Mouse (Mus musculus): ENCODE measurements at regions not wholly inside any gene's neighbourhood (a gene's known extent, or its start where the extent isn't known, plus 50 kb on each side); places are given as distances from the start of the nearest gene placed in this dataset.

DNA sequence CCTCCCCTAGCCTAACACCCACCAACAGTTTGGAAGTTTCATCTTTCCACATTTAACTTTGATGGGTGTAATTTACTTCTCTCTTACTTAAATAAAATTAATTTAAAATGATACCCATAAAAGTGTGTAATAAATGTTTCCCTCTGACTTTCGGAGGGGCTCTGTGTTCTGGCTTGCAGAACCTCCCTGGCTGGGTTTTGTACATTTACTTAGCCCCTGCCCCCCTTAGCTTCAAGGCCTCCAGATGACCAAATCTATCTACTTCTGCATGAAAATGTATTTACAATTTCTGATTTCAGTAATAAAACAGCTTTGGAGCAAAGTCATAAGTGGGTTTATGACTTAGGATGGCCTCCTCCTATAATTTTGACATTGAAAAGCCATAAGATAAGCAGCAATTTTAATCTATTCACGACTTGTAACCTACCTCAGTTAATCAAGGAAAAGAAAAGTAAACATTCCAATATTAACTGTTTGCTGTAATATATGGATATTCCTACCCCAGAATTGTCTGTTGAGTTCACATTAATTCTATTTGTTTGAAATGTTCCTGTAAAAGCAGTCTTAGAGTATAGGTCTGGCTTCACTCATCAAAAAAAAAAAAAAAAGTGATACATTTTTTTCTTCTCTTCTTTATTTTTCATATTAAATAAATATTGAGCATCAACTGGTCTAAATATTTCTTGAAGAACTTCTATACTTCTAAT is 147.2 kb upstream of the Cxadr start:
- no peak for ATAC-seq (ENCODE audit: low FRiP score, low read depth)
- WGBS: 79% methylated on average over 2 of the region's 2 CpGs

DNA sequence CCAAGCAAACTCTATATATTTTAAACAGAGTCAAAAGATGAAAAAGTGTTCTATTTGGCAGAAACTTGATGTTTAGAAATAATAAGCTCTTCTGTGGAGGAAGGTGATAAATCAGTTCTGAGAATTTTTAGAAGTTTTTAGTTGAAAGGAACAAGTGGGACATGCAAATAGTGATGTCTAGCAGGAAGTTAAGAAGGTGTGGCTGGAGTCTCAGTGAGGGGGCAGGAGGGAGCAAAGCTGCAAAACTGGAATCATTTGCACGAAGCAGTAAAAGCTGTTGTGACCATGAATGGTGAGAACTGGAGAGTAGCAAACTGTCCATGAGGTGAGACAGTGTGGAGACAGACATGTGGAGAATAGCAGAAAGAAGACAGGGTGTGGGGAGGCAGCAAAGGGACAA is 157.1 kb upstream of the Cxadr start:
- Histone ChIP-seq H3K9ac (no peak overlapping the region), H3K36me3 (no peaks in the 10 kb centered on the region), H3K4me1 (replicated peaks) (no peaks in the 10 kb centered on the region), H3K27ac (replicated peaks) (no peak overlapping the region), H3K4me3 (no peak overlapping the region), H3K9me3 (no peaks in the 10 kb centered on the region), H3K27me3 (no peaks in the 10 kb centered on the region), H3K4me2 (no peak overlapping the region)
- 73% methylated on average over 1 of the region's 1 CpGs for WGBS
- ATAC-seq (ENCODE audit: low FRiP score, low read depth): no peak

More for the DNA sequence above, 147.2 kb upstream of the Cxadr start:
- Histone ChIP-seq H3K36me3 (no peaks in the 10 kb centered on the region), H3K9ac (no peak overlapping the region), H3K27me3 (no peaks in the 10 kb centered on the region), H3K9me3 (no peaks in the 10 kb centered on the region), H3K27ac (replicated peaks) (no peak overlapping the region), H3K4me2 (no peak overlapping the region), H3K4me3 (no peak overlapping the region), H3K4me1 (replicated peaks) (peaks cover 11% of the 10 kb centered on the region)

DNA sequence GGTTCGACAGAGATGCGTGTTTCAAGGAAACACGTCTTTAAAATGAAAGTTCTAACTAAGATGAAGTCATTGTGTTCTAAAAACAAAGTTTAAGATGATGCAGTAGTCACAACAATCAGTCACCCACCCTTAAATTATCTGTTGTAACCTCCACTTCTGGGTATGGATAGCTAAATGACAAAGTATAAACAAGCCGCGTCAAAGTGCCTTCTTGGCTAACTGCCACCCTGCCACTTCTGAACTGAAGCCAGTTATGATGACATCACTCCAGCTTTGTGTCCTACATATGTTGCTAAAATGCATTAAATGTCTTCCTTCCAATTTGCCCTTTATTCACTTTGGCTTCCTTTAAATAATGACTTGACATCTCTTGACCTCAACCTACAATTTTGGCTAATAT is 165.8 kb upstream of the Cxadr start:
- no peak overlapping the region for H3K9ac ChIP-seq

DNA sequence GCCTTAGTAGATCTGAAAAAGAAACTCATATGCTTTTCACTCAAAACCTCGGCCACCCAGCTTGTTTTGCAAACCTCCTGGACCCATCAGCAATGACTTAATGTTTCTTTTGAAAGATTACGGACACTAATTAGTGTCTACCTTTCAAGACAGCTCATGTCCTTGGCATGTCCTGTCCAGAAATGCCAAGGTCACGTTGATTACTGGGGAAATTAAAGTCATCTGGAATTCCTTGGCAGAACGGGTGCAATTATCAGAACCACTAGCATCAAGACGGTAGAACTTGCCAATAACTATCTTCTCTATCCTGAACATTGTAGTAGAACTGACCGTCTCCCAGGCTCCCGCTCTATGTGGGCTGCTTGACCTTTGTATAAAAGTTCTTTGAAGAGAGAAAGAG is 166.8 kb upstream of the Cxadr start:
- no peak overlapping the region for H3K4me2 ChIP-seq
- no peaks in the 10 kb centered on the region for H3K9me3 ChIP-seq
- WGBS: 87% methylated on average over 7 of the region's 7 CpGs
- no peak overlapping the region for H3K27ac ChIP-seq (replicated peaks)
- H3K9ac ChIP-seq: no peak overlapping the region
- no peaks in the 10 kb centered on the region for H3K4me1 ChIP-seq (replicated peaks)
- no peak for ATAC-seq (ENCODE audit: low FRiP score, low read depth)
- H3K4me3 ChIP-seq: no peak overlapping the region
- no peaks in the 10 kb centered on the region for H3K36me3 ChIP-seq
- H3K27me3 ChIP-seq: no peaks in the 10 kb centered on the region

More for the DNA sequence above, 165.8 kb upstream of the Cxadr start:
- no peaks in the 10 kb centered on the region for H3K4me1 ChIP-seq (replicated peaks)
- 86% methylated on average over 5 of the region's 5 CpGs for WGBS
- no peaks in the 10 kb centered on the region for H3K36me3 ChIP-seq
- no peaks in the 10 kb centered on the region for H3K27me3 ChIP-seq
- no peak overlapping the region for H3K4me3 ChIP-seq
- no peak for ATAC-seq (ENCODE audit: low FRiP score, low read depth)
- H3K27ac ChIP-seq (replicated peaks): no peak overlapping the region
- no peaks in the 10 kb centered on the region for H3K9me3 ChIP-seq
- H3K4me2 ChIP-seq: no peak overlapping the region

DNA sequence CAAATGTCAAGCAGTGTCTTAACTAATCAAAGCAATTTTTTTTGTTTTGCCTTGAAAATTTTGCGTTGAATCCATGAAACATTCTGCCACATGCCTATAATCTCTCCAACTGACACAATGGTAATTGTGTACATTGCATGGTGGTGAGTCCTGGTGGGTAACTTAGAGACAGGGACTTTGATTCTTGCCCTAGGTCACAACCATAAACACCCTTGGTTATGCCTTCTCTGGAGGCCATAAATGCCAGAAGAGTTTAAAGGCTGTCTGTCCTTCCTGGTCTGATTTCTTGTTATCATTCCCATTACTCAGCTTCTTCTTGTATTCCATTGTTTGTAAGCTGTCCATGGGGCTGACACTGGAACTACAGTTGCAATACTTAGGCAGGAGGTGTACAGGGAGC is 179.6 kb upstream of the Cxadr start:
- H3K4me2 ChIP-seq: no peak overlapping the region
- H3K36me3 ChIP-seq: no peaks in the 10 kb centered on the region
- H3K4me3 ChIP-seq: no peak overlapping the region
- no peaks in the 10 kb centered on the region for H3K4me1 ChIP-seq (replicated peaks)
- H3K9me3 ChIP-seq: no peaks in the 10 kb centered on the region
- no peak for ATAC-seq (ENCODE audit: low FRiP score, low read depth)
- H3K27me3 ChIP-seq: no peaks in the 10 kb centered on the region
- WGBS: 71% methylated on average over 1 of the region's 1 CpGs
- no peak overlapping the region for H3K27ac ChIP-seq (replicated peaks)
- H3K9ac ChIP-seq: no peak overlapping the region

DNA sequence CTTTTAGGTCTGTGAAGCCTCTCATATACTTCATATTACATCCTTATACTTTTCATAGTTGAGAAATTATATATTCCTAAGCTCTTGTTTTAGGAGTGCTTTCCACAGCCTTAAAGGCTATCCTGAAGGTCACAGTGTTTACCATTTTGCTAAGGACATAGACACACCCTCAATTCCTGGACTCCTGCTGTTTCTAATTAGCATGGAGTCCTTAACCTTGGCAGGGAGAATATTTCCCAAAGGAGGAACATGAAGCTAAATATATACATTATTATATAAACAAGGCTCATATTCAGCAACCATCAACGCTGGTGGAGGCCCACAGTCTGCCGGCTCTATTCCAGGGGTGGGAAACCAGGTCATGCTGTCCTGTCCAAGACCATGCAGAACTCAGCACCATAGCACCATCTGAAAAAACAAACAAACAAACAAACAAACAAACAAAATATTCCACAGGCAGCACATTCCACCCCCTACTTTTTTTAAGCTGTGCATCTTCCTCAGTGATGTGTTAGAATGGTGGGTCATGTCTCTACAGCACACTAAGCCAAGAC is 180.9 kb upstream of the Cxadr start:
- WGBS: 81% methylated on average over 2 of the region's 2 CpGs

DNA sequence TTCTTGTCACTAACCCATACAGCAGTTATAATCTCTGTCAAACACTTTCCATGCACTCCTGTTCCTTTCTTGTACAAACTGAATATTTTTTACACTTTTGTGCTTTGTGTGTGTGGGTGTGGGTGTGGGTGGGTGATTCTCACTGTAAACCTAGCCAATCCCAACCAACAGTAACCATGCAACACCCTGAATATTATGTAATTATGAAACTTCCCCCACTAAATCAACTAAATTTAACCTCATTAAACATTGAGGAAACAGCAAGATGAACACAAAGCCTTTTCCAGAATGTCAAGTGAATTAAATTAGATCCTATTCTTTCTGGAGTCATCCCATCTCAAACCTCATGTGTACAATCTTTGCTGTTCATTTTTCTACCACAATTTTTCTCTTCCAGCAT is 197.0 kb upstream of the Cxadr start:
- H3K4me3 ChIP-seq: no peak overlapping the region
- no peaks in the 10 kb centered on the region for H3K4me1 ChIP-seq (replicated peaks)
- H3K9me3 ChIP-seq: no peaks in the 10 kb centered on the region
- no peaks in the 10 kb centered on the region for H3K27me3 ChIP-seq
- H3K4me2 ChIP-seq: no peak overlapping the region
- no peak for ATAC-seq (ENCODE audit: low FRiP score, low read depth)
- H3K9ac ChIP-seq: no peak overlapping the region
- no peak overlapping the region for H3K27ac ChIP-seq (replicated peaks)
- H3K36me3 ChIP-seq: no peaks in the 10 kb centered on the region

More for the DNA sequence above, 180.9 kb upstream of the Cxadr start:
- H3K36me3 ChIP-seq: no peaks in the 10 kb centered on the region
- no peak overlapping the region for H3K4me2 ChIP-seq
- H3K4me3 ChIP-seq: no peak overlapping the region
- H3K4me1 ChIP-seq (replicated peaks): no peaks in the 10 kb centered on the region
- H3K9ac ChIP-seq: no peak overlapping the region
- H3K9me3 ChIP-seq: no peaks in the 10 kb centered on the region
- H3K27ac ChIP-seq (replicated peaks): no peak overlapping the region
- no peak for ATAC-seq (ENCODE audit: low FRiP score, low read depth)
- no peaks in the 10 kb centered on the region for H3K27me3 ChIP-seq

DNA sequence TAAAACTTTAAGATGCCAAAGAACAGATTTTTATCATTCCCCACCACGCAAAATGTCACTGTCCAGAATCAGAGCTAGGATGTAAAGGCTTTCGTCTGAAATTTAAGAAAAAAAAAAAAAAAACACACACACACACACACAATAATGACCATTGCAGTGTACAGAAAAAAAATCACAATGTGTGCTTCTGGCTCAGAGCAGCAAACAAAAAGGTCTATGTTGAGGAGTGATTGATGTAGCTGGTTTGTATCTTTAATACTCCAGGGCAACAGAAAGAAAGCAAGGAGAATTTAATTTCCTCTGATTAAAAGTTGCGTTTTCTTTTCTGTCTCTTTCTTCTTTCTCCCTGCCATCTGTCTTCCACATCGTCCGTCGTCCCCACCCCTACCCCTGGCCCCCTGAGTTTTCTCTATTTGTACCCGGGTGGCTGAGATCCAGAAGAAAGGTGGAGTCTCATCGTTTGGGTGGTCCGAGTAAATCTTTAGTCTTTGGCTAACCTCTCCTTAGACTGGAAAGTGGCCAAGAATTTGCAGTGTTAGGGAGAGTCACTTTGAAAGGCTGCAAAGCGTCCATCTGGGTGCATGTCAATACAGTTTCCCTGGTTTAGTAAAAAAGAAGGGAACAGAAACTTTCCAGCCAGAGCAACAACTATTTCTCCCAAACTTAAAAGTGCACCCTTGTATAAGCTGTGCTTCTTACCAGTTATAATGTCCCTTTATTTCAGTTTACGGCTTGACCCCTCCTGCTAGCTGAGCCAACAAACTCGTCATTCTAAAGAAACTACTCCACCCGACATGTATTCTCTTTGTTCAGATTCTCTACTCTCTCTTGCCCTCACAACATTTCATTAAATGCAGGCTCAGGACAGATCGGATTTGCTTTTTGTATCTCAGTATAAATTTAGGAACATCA is 199.6 kb upstream of the Cxadr start:
- ATAC-seq (ENCODE audit: low FRiP score, low read depth): peak; percentile 81
- no peak overlapping the region for H3K9ac ChIP-seq
- H3K4me3 ChIP-seq: no peak overlapping the region
- H3K4me2 ChIP-seq: peak overlapping the region; percentile 39
- H3K27me3 ChIP-seq: no peaks in the 10 kb centered on the region
- no peaks in the 10 kb centered on the region for H3K36me3 ChIP-seq
- H3K4me1 ChIP-seq (replicated peaks): no peaks in the 10 kb centered on the region
- no peaks in the 10 kb centered on the region for H3K9me3 ChIP-seq
- peak overlapping the region; percentile 22; the same call in 1 of the 2 replicates for H3K27ac ChIP-seq (replicated peaks)
- 21% methylated on average over 14 of the region's 14 CpGs for WGBS

DNA sequence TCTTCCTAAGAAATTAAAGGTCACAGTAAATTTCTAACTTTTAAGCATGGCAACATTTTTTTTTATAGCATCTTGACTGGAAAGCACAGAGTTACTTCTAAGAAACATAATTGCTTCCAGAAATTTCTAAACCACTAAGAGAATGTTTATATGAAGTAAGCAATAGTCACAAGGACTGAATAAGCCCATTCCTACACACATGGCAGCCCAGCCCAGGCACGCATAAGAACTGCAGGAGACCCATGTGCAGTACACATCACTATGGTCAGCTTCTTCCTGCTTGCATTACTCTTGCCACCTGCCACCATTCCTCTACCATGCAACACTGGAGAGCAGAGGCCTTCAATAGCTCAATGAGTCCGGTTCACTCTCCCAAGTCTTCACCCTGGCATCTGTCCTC is 201.4 kb upstream of the Cxadr start:
- Histone ChIP-seq H3K4me3 (no peak overlapping the region), H3K27me3 (no peaks in the 10 kb centered on the region), H3K36me3 (no peaks in the 10 kb centered on the region), H3K27ac (replicated peaks) (no peak overlapping the region), H3K9ac (no peak overlapping the region), H3K9me3 (no peaks in the 10 kb centered on the region), H3K4me1 (replicated peaks) (no peaks in the 10 kb centered on the region), H3K4me2 (no peak overlapping the region)
- WGBS: 86% methylated on average over 2 of the region's 2 CpGs
- no peak for ATAC-seq (ENCODE audit: low FRiP score, low read depth)

DNA sequence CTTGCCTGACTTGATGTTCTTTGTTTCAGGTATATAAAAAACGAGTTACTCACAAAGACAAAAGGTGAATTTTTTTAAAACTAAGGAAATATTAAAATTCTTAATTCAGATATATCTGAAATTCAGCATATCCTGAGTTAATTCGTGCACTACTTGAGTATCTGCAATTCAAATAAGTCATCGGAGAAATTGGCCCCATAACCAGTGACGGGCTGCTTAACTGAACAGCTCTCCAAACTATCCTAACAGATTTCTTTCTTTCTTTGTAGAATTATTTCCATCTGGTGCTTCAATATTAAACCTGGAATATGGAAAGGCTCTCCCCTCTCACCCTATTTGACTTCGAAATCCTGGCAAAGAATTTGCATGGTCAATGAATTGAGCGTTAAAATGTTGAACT is 202.2 kb upstream of the Cxadr start:
- no peaks in the 10 kb centered on the region for H3K4me1 ChIP-seq (replicated peaks)
- H3K27me3 ChIP-seq: no peaks in the 10 kb centered on the region
- no peak overlapping the region for H3K9ac ChIP-seq
- no peak overlapping the region for H3K27ac ChIP-seq (replicated peaks)
- no peak overlapping the region for H3K4me2 ChIP-seq
- H3K4me3 ChIP-seq: no peak overlapping the region
- ATAC-seq (ENCODE audit: low FRiP score, low read depth): no peak
- no peaks in the 10 kb centered on the region for H3K36me3 ChIP-seq
- no peaks in the 10 kb centered on the region for H3K9me3 ChIP-seq
- WGBS: 65% methylated on average over 6 of the region's 6 CpGs

DNA sequence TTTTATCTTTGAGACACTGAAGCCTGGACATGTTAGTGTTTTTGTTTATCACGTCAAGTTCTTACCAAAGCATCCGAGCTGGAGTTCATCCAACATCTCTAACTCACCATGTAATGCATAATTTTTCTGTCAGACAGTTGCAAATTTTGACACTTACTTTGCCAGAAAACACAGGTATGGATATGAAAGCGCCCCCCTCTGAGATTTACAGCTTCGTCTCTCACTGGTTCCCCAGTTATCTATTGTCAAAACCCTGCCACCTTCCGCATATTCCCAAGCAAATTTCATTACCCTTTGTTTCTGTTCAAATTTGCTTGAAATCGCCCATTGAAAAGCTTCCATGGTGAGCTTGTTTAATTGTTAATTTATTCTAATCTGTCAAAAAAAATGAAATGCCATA is 202.7 kb upstream of the Cxadr start:
- Histone ChIP-seq H3K9me3 (no peaks in the 10 kb centered on the region), H3K4me2 (no peak overlapping the region), H3K9ac (no peak overlapping the region), H3K27ac (replicated peaks) (no peak overlapping the region), H3K4me1 (replicated peaks) (no peaks in the 10 kb centered on the region), H3K27me3 (no peaks in the 10 kb centered on the region), H3K4me3 (no peak overlapping the region), H3K36me3 (no peaks in the 10 kb centered on the region)
- no peak for ATAC-seq (ENCODE audit: low FRiP score, low read depth)
- WGBS: 59% methylated on average over 6 of the region's 6 CpGs

DNA sequence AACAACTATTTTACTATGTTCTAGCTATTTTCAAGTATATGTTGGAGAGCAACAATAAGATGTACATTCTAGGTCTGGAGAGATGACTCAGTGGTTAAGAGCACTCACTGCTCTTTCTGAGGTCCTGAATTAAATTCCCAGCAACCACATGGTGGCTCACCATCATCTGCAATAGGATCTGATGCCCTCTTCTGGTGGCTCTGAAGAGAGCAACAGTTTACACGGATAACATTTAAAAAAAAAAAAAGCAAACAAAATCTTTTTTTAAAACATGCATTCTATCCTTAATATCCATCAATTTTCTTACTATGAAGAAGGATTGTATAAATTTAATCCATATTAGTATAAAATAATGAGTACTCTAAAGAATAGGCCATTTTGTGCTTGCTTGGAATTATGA is 204.7 kb upstream of the Cxadr start:
- H3K27me3 ChIP-seq: no peaks in the 10 kb centered on the region
- no peak overlapping the region for H3K27ac ChIP-seq (replicated peaks)
- H3K36me3 ChIP-seq: no peaks in the 10 kb centered on the region
- H3K4me1 ChIP-seq (replicated peaks): no peaks in the 10 kb centered on the region
- 40% methylated on average over 1 of the region's 1 CpGs for WGBS
- H3K4me2 ChIP-seq: no peak overlapping the region
- no peak for ATAC-seq (ENCODE audit: low FRiP score, low read depth)
- H3K9me3 ChIP-seq: no peaks in the 10 kb centered on the region
- no peak overlapping the region for H3K4me3 ChIP-seq
- no peak overlapping the region for H3K9ac ChIP-seq
